Mouse (Mus musculus): ENCODE results near the gene Cdk6.

- TF ChIP-seq SRF (IDR thresholded peaks at IDR 0.05; ENCODE audit: control insufficient read depth, insufficient read length, low read depth), result no peak
- TF ChIP-seq POLR2A (IDR thresholded peaks at IDR 0.05; ENCODE audit: insufficient read length, low read depth), result no peak
- TF ChIP-seq CEBPB (IDR thresholded peaks at IDR 0.05; ENCODE audit: insufficient read depth, poor library complexity, severe bottlenecking), result peak; percentile 80
- TF ChIP-seq TCF12 (IDR thresholded peaks at IDR 0.05; ENCODE audit: insufficient read depth, poor library complexity, severe bottlenecking), result no peak
Observed at GRCm38 (mm10) chr5:3472311-3473156, 131.2 kb downstream of the Cdk6 start.

Measured in myocyte (in vitro differentiated cells).